Mouse (Mus musculus) left cerebral cortex, postnatal 10 days (tissue): ENCODE results near the gene Adgrl3. TPM values are rescaled to one million over a fixed set of nuclear protein-coding genes. Genes with fewer than 3 reads are reported as not detected.

Experiments used
- DNase-seq, 2 experiments: peaks; one replicate each; pipeline ENCODE4 v3.0.0; 2021 to 2022; ENCODE audit warnings: low spot score in 2 of 2, mixed read lengths in 1 of 2; ENCODE audit errors: extremely low spot score in 1 of 2
- intact Hi-C: fragments of 180-260 bp; cut with DNase I; formaldehyde crosslinking; loops from one replicate; pipeline ENCODE4 v1.15.1; 2025
- total RNA-seq, 2 experiments: library from RNA; stranded (reverse); gene quantifications; 2 replicates each; pipeline ENCODE4 v1.2.3; 2021

The Adgrl3 gene
- total RNA-seq, 2 experiments from 2014 or later, result 218 to 221 TPM

GRCm38 (mm10) chr5:81329571-81329971 lies 309.6 kb downstream of the Adgrl3 start:
- intact Hi-C loops, result no loop called here
- peak in 1 of 2 experiments; percentile 26 for DNase-seq

- intact Hi-C loops, result no loop called here
- DNase-seq, result no peak
Measured at GRCm38 (mm10) chr5:81344330-81344729, 324.4 kb downstream of the Adgrl3 start.

GRCm38 (mm10) chr5:81345096-81345435 lies 325.1 kb downstream of the Adgrl3 start:
- DNase-seq, result no peak

GRCm38 (mm10) chr5:81345436-81346131 lies 325.6 kb downstream of the Adgrl3 start:
- no peak for DNase-seq
- intact Hi-C loops, result no loop called here

More at GRCm38 (mm10) chr5:81345096-81345435, 325.1 kb downstream of the Adgrl3 start:
- intact Hi-C loops, result no loop called here

GRCm38 (mm10) chr5:81347571-81347970 lies 327.6 kb downstream of the Adgrl3 start:
- DNase-seq, result no peak
- intact Hi-C loops, result no loop called here

GRCm38 (mm10) chr5:81359560-81359959 lies 339.6 kb downstream of the Adgrl3 start:
- DNase-seq, result peak in 1 of 2 experiments; percentile 35
- intact Hi-C loops, result no loop called here

- no peak for DNase-seq
- intact Hi-C loops, result no loop called here
Measured at GRCm38 (mm10) chr5:81364198-81364643, 344.3 kb downstream of the Adgrl3 start.

GRCm38 (mm10) chr5:81365250-81365649 lies 345.3 kb downstream of the Adgrl3 start:
- intact Hi-C loops, result no loop called here
- no peak for DNase-seq

GRCm38 (mm10) chr5:81370126-81370850 lies 350.4 kb downstream of the Adgrl3 start:
- DNase-seq, result no peak
- intact Hi-C loops, result no loop called here

- intact Hi-C loops, result no loop called here
- peak in 1 of 2 experiments; percentile 15 for DNase-seq
Measured at GRCm38 (mm10) chr5:81375992-81376391, 356.1 kb downstream of the Adgrl3 start.

GRCm38 (mm10) chr5:81405582-81406143 lies 385.7 kb downstream of the Adgrl3 start:
- intact Hi-C loops, result no loop called here
- no peak for DNase-seq

- no peak for DNase-seq
- intact Hi-C loops, result no loop called here
Measured at GRCm38 (mm10) chr5:81417326-81417725, 397.4 kb downstream of the Adgrl3 start.

- intact Hi-C loops, result no loop called here
- DNase-seq, result no peak
Measured at GRCm38 (mm10) chr5:81427393-81427792, 407.5 kb downstream of the Adgrl3 start.

- intact Hi-C loops, result no loop called here
- no peak for DNase-seq
Measured at GRCm38 (mm10) chr5:81436375-81436774, 416.4 kb downstream of the Adgrl3 start.

GRCm38 (mm10) chr5:81442150-81442549 lies 422.2 kb downstream of the Adgrl3 start:
- DNase-seq, result no peak
- intact Hi-C loops, result no loop called here

- intact Hi-C loops, result no loop called here
- no peak for DNase-seq
Measured at GRCm38 (mm10) chr5:81465971-81466370, 446.0 kb downstream of the Adgrl3 start.

GRCm38 (mm10) chr5:81474681-81475080 lies 454.7 kb downstream of the Adgrl3 start:
- intact Hi-C loops, result no loop called here
- DNase-seq, result no peak

- intact Hi-C loops, result no loop called here
- no peak for DNase-seq
Measured at GRCm38 (mm10) chr5:81475406-81475805, 455.5 kb downstream of the Adgrl3 start.

- DNase-seq, result no peak
- intact Hi-C loops, result no loop called here
Measured at GRCm38 (mm10) chr5:81475971-81476606, 456.2 kb downstream of the Adgrl3 start.

GRCm38 (mm10) chr5:81480911-81481310 lies 461.0 kb downstream of the Adgrl3 start:
- DNase-seq, result no peak
- intact Hi-C loops, result no loop called here
